Mouse (Mus musculus): ENCODE measurements around the gene Fam208b. TPM values are rescaled to one million over a fixed set of nuclear protein-coding genes. Genes with fewer than 3 reads are reported as not detected.

Gene Fam208b
- polyA plus RNA-seq (2012; rRNA removed) = 16.5 and 16.8 TPM in 2 replicates

DNA sequence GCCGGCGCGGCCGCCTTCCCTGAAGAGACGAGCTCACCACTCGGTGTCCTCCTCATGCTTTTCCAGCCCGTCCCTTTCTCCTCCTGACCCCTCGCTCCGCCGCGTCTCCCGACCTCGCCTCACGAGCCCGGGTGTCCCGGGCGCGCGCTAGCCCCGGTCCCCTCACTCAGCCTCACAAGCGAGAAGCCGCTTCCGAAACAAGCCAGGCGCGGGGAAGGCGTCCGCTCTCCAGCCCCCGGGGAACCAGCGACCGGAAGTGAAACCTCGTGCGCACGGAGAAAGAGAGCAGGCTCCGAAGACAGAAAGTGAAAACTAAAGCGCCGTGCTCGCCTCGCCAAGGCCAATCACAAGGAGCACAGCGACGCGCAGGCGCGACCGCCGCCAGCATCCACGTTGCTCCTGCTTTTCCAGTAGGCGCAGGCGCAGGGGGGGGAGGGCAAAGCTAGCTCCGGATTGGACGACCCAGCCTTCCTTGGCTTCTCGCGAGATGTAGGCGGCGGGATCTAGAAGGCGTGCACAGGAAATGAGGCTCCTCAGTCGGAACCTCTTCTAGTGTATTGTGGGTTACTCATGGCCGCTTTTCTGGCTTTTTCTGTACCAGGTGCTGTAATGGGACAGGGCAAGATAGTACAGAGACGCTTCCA, at the start of gene Fam208b:
Gene Fam208b (minus strand): TSS at position 314 of the 644 bp plus-strand sequence.
- DNase-seq (ENCODE audit: extremely low spot score in 1 of 2, low spot score in 1 of 2) = peak; percentile 97 to 98

DNA sequence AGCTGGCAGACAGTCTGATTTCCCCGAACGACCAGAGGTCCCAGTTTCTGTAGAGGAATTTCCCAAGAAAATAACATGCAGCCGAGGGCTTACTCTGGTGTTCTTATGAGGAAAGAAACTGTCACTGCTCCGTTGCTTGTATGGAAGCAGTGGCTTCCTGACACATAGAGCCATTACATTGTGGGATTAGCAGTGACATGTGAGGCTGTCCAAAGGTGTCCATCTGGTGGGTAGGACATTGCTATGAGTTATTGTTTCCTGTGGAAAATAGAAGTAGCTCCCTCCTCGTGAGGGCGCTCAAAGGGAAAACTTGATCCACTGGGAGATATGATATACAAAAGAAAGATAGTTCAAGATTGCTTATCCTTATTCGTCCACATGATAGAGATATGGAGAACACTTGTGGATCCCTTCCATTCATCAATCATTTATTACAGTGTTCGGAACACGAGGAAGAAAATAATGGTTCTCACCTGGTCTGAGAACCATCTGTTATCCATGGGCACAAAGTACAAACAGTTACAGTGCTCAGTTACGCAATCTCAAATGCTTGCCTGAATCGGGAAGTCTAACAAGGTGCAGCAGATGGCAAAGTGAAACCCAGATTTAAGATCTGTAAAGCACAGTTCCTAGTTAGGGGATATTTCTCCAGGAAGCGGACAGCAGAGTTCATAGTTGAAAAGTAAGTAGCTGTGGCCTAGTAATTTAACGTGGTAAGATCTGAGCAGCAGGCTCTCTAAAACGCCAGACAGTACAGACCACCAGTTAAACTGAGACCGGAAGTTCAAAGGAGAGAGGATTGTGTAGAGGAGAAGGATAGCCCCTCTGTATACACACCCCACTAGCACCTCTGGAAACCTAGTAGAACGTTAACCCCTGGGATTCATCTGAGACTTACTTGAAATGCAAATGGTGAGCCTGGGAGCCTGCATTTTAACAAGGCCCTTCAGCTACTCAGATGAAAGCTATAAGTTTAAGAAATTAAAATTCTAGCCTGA, 48.6 kb upstream of the Fam208b start:
- no peak for DNase-seq (ENCODE audit: extremely low spot score in 1 of 2, low spot score in 1 of 2)

DNA sequence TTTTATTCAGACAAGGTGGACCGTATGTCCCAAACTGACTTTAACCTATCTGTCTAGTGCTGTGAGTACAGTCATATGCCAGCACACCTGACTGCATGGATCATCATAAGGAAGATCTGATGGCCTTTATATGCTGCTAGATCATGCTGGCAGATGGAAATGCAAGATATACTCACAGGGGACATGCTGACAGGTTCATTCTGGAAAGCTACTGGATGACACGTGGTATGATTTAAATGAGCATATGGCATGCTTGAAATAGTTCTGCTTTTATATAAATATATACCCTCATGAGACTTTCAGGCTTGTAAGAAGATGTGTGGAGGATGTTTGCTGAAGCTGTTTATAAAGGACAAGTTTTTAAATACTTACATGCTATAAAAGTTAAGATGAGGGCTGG, 43.5 kb upstream of the Fam208b start:
- peak; percentile 72 to 74 for DNase-seq (ENCODE audit: extremely low spot score in 1 of 2, low spot score in 1 of 2)

DNA sequence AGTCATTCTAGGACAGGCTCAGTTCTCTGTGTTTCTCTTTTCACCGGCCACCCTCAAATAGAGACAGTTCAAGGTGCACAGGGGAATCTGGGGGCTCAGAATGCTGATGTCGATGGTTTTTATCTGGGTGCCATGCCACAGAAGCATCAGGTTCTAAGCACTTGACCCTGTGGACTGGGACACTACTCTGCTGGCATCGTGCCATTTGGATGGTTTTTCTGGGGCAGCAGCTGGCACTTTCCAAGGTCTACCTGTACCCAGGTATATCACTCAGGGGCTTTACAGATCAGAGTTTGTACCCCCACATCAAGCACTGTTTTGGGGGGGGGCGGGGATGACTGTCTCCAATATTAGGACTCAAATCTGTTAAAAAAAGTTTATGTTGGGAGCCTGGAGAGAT, 39.7 kb upstream of the Fam208b start:
- DNase-seq (ENCODE audit: extremely low spot score in 1 of 2, low spot score in 1 of 2) = no peak

DNA sequence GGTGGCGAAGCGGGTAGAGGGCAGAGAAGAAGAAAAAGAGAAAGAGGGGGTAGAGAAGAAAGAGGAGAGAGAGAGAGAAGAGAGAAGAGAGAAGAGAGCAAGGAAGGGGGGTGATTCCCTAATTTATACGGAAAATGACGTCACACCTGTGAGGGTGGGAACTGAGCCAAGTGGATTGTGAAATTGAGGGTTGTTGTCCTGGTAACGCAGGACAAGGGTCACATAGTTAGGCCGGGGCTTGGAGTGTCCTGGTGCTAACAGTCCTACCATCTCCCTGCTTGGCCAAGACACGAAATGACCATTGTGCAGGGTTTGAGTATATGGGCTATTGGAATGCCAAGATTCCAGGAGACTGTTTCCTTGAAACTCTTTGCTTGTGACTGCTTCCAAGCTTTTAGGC, 35.7 kb upstream of the Fam208b start:
- DNase-seq (ENCODE audit: extremely low spot score in 1 of 2, low spot score in 1 of 2) = no peak

DNA sequence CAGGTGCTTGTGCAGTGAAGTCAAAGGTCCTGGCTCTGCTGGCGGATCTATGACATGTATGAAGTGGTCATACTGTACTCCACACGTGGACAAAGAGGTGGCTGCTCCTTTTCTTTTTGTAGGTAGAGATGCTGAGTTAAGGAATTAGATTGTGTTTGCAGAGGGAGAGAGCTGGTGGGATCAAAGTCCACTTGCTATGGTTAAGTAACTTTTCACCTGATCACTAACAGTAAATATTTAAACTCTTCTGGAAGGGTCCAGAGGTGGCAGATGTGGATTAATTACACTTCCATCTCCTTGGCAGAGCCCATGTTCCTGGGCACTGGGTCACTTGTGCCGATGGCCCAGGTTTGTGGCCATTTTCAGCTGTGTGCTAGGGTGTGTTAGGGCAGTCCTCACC, 35.0 kb upstream of the Fam208b start:
- no peak for DNase-seq (ENCODE audit: extremely low spot score in 1 of 2, low spot score in 1 of 2)

DNA sequence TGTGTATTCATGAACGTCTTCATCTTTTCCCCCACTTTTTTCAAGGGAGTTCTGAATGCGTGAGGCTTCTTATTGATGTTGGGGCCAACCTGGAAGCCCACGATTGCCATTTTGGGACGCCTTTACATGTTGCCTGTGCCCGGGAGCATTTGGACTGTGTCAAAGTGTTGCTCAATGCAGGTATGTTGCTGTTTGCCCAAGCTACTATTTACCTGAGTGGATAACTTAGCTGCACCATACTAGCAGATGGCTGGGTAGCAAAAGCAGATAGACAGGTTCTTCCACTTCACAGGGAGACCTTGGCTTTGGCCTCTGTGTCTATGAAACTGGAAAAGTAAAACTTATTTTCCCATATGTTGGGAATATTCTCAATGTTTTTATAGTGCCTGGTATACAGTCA, 34.0 kb upstream of the Fam208b start:
- no peak for DNase-seq (ENCODE audit: extremely low spot score in 1 of 2, low spot score in 1 of 2)

DNA sequence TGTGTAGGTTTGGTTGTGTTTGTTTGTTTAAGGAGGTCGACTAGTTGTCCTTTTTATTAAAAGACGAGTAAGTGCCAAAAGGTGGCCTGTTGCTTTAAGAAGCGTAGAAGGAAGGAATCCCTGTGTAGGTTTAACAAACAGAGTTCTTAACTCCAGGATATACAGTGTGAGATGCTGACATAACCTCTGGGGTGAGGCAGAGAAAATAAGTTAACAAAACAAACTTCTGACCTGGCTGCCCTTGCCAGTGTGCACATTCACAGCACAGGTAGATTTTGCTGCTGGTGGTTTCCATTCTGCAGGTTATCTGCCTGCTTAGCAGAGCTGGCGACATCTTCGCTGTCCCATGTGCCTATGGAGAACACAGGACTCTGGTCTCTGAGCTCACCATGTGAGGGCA, 31.6 kb upstream of the Fam208b start:
- no peak for DNase-seq (ENCODE audit: extremely low spot score in 1 of 2, low spot score in 1 of 2)

DNA sequence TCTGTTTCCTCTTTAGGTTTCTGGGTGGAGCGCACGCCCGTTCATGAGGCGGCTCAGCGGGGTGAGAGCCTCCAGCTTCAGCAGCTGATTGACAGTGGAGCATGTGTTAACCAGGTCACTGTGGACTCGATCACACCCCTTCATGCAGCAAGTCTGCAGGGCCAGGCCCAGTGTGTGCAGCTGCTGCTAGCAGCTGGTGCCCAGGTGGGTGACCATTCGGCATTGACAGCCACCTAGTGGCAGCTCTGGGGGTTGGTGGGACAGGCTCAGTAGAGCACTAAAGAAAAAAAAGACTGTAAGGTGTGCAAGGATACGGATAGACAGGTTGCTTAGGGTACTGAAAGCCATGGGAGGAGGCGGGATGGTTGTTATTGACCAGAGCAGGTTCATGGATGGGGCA, 31.1 kb upstream of the Fam208b start:
- DNase-seq (ENCODE audit: extremely low spot score in 1 of 2, low spot score in 1 of 2) = no peak

DNA sequence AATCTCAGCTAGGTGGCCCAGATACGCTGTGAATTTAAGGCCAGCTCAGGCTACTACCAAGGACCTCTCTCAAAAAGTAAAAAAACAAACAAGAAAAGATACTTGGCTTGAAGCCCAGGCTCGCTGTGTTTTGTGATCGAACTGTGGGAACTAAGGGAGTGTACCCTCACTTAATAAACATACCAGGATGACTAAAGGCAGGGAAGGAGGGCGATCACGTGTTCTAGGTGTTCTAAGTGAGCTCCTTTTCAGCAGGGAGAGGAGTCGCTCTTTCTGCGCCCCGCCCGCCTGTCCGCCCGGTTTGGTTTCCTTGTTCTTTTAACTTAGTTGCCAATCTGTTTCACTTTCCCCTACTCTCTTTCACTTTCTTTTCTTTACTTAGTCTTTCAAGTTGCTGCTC, 25.9 kb upstream of the Fam208b start:
- no peak for DNase-seq (ENCODE audit: extremely low spot score in 1 of 2, low spot score in 1 of 2)

DNA sequence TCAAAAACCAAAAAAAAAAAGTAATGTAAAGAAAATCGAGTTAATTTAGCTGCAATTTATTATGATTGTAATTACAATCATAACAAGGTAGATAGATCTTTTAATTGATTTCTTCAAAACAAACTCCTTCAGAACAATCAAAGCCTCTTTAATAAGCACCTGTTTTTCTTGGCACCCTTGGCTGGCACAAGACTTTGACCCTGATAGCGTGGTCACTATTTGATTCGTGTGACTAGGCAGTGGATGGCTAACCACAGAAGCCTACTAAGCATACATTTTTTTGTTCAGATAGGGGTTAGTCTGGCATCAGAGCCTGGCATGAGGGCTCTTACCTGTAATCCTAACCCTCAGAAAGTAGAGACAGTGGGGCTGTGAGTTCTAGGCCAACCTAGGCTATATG, 24.2 kb upstream of the Fam208b start:
- no peak for DNase-seq (ENCODE audit: extremely low spot score in 1 of 2, low spot score in 1 of 2)

DNA sequence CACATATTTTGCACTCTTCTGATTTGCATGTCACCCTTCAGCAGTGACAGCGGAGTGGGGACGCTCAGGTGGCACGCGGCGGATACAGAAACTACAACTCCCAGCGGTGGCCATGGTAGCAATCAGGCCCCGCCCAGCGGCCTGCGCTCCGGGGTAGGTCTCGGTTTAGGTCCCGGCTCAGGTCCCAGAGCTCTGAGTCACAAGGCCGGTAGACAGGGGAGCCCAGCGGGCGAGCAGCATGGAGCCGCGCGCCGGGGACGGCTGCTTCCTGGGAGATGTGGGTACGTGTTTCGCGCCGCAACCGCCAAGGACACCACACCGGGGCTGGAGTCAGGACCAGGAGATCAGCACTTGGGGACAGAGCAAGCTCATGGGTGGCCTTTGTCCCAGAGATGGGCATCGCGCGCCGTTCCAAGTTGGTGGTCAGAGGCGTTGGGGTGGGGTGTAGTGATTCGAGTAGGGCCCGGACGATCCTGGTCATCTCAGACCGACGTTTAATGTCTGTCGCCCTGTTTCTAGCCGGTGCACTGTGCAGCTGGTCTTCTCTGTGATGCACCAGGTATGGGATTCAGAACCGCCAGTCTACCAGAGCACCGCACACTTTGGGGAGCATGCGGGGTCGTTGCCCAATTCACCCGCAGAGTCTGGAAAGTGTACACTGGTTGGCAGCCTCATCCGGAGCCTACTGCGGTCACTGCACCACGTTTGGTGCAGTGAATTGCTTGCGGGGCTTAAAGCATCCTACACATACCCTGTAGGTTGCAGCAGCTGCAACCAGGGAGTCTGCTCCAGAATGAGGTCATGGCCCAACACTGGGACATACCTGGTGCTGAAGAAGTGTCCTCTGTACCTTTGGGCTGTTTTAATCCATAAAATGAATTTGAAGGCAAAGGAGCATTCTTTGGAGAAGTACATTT, 23.2 kb upstream of the Fam208b start, which contains the start of gene Asb13:
Gene Asb13 (plus strand): TSS at position 138 of the 917 bp plus-strand sequence.
- peak; percentile 75 to 88 for DNase-seq (ENCODE audit: extremely low spot score in 1 of 2, low spot score in 1 of 2)

DNA sequence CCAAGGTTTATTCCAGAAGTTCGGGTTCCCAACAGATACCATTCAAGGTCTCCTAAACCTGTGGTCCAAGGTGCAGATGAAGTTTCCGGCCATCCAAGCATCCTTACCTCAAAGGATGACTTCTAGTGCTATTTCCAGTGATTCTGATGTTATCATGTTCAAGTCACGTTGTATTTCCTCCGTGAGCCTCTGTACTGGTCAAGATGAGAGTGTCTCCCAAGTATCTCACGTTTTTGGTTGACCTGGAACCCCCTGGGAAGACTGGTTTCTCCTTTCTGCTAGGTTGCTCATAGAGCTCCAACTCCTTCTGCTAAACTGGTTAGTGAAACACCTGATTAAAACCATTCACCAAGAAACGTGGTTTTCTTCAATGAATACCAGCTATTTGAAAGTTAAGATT, 22.2 kb upstream of the Fam208b start:
- DNase-seq (ENCODE audit: extremely low spot score in 1 of 2, low spot score in 1 of 2) = no peak

DNA sequence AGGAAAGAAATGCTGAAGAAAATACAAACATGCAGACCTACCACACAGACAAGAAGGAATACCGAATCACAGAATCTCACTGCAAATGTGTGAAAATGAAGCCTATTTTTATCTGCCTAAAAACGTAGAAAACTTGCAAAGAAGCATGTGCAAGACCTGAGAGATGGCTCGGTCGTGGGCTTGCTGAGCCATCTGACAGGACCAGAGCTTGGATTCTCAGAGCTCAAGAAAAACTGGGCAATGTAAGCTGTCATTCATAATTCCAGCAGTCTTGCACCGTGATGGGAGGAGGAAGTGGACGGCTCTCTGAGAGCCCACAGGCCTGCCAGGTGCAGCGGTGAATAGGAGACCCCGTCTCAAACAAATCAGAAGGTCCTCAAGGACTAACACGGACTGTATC, 21.6 kb upstream of the Fam208b start:
- DNase-seq (ENCODE audit: extremely low spot score in 1 of 2, low spot score in 1 of 2) = peak in 1 of 2 experiments; percentile 20

DNA sequence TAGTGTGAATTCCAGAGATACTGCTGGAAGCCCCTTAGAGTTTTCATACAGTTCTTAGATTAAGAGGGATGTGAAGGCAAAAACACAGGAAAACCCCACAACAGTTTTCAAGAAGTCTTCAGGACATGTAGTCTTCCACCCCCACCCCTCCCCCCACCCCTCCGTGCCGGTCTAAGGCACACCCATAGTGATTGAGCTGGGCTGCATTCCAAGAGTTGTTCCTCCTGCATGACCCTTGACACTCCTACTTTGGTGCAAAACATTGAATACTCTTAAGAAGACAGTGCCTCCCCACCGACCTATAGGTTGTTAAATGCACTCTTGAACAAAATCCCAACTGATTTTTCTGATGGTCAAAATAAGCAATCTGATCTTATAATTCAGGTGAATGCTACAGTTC, 17.2 kb upstream of the Fam208b start:
- no peak for DNase-seq (ENCODE audit: extremely low spot score in 1 of 2, low spot score in 1 of 2)

DNA sequence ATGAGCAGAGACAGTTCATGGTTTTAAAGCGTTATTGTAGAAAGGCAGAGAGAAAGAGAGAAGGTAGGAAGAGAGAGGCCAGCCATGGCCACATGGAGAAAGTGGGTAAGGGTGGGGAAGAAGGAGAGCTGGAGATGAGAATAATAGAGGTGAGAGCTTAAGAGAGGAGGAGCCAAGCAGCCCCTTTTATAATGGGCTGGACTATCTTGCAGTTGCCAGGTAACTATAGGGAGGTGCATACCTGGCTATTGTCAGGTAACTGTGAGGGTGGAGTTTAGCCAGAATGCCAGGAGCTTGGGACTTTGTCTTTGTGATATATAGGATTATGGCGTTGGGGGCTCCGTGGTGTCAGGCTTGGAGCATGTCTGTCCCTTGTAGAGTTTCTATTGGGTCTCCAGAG, 16.2 kb upstream of the Fam208b start:
- no peak for DNase-seq (ENCODE audit: extremely low spot score in 1 of 2, low spot score in 1 of 2)

DNA sequence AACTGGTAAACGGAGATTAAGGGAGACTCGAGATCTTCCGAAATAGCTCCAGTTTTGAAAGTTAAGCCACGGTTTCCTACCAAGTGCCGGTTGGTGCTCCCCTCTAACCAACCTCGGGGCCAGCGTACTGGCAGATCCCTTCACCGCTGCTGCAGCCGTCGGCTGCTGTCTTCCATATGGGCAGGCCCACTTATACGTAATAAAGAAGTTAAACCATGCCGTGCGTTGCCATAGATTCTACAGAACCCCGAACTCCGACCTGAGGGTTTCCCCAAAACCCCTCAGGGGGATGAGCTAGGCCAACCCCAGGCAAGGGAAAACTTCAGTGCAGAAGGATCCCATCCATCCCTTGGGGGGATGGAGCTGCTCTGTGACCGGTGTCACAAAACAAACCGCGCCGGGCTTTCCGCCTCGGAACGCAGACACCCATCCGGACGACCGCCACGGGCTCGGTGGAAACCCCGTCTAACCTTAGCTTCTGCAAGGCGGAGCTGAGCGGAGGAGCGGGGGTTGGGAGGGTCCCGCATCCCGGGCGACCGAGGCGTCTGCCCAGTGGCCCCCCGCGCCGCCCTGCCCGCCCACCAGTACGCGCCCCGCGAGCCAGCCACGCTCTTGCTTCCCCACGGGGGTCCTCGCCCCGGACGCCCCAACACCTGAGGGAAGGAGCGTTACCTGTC, 652 bp downstream of the Fam208b start:
- DNase-seq (ENCODE audit: extremely low spot score in 1 of 2, low spot score in 1 of 2) = peak in 1 of 2 experiments; percentile 14

DNA sequence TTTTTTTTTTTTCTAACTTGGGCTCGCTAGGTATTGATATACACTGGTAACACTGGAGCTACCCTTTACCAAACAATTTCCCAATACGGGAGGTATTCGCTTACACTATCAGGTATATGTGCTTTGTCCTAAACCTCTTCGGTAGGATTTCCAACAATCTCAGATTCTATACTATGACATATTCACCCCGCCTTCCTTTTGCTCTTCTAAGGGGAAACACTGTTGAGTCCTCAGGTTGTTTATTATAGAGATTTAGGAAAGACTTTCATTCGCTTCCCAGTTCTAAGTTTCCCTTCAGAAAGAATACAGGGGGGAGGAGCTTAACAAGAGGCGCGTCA, 1.2 kb downstream of the Fam208b start:
- DNase-seq (ENCODE audit: extremely low spot score in 1 of 2, low spot score in 1 of 2) = no peak

DNA sequence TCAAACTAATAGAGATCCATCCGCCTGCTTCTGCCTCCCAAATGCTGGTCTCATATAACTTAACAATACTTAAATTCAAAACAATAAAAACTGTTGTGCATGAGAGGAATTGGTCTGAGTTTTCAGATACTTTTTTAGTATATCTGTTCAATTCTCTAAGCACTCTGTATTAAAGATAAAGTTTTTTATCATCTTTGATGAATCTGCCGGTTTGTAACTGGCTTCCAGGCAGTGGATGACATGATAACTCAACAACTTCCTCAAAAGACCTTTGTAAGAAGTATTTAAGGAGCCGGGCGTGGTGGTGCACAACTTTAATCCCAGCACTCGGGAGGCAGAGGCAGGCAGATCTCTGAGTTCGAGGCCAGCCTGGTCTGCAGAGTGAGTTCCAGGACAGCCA, 14.7 kb downstream of the Fam208b start:
- no peak for DNase-seq (ENCODE audit: extremely low spot score in 1 of 2, low spot score in 1 of 2)

DNA sequence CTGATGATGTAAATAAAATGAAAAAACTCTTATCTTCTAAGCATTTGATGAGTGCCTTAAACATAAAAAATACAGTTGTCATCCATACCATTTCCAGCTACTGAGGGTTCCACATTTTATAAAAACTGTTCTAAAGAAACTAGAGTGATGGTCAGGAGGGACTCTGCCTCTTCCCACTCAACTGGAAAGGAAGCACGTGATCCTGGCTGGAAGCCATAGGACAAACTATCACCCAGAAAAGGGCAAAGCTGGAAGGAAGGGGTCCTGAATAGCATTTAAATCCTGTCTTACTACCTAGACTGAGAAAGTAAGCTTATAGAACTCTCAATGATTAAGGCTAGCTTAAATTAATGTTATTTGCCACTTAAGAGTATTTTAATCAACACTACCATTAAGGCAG, 16.6 kb downstream of the Fam208b start:
- DNase-seq (ENCODE audit: extremely low spot score in 1 of 2, low spot score in 1 of 2) = no peak
